In genomic region chr11:61042593-61042992, GRCm38 (mm10) we compare ENCODE assay signal across 8 mouse cellular contexts. TPM values are rescaled to one million over a fixed set of nuclear protein-coding genes. Genes with fewer than 3 reads are reported as not detected.
A peak's percentile ranks its signal among the peaks of the same experiment; 100 is the strongest.
DNase-seq lines count a peak whose midpoint lies in the region; ATAC-seq and TF ChIP-seq lines count a peak whose summit lies in the region.
"Had no signal": no experiment of that assay in that cellular context is flagged by ENCODE, and none has a peak within 500 bp of the region (broad histone marks: within the 10 kb centered on the region; RNA-seq: fewer than 3 reads in every experiment).

No protein-coding gene starts in this region.

- peak overlapping the region; percentile 13; the same call in 1 of the 2 replicates for H3K4me2 ChIP-seq in heart, embryonic 16.5 days (ENCODE audit: low read depth, low read length)
- H3K4me2 ChIP-seq in intestine, embryonic 15.5 days (replicated peaks): peak overlapping the region; percentile 30
- H3K4me2 ChIP-seq in midbrain, embryonic 15.5 days: no peak overlapping the region

- no peak for DNase-seq in heart, adult 8-10 months (ENCODE audit: low spot score)
- DNase-seq in brain, embryonic 14.5 days (ENCODE audit: low read depth): peak; percentile 44
- DNase-seq in adrenal gland, adult 18-20 months (ENCODE audit: low spot score in 2 of 2): no peak
- DNase-seq in spleen, adult 18-20 months: no peak
- DNase-seq: kidney, adult 9 months had no signal

- H3K4me3 ChIP-seq in heart, embryonic 16.5 days (ENCODE audit: low read length): no peak overlapping the region
- no peak overlapping the region for H3K4me3 ChIP-seq in intestine, embryonic 15.5 days (replicated peaks)
- H3K4me3 ChIP-seq in midbrain, embryonic 15.5 days: no peak overlapping the region

- no peaks in the 10 kb centered on the region for H3K36me3 ChIP-seq in heart, embryonic 16.5 days (ENCODE audit: control insufficient read depth, insufficient read depth)
- no peaks in the 10 kb centered on the region for H3K36me3 ChIP-seq in intestine, embryonic 15.5 days
- H3K36me3 ChIP-seq in midbrain, embryonic 15.5 days (replicated peaks): no peaks in the 10 kb centered on the region

- 6% methylated on average over 8 of the region's 8 CpGs for WGBS in heart, embryonic 16.5 days
- WGBS in intestine, embryonic 15.5 days: 5% methylated on average over 8 of the region's 8 CpGs
- 29% methylated on average over 8 of the region's 8 CpGs for WGBS in midbrain, embryonic 15.5 days

- peak; percentile 37; the same call in 1 of the 2 replicates for ATAC-seq in heart, embryonic 16.5 days (replicated peaks; ENCODE audit: extremely low read depth, insufficient read depth, low FRiP score)
- ATAC-seq in intestine, embryonic 15.5 days: peak; percentile 70
- ATAC-seq in midbrain, embryonic 15.5 days (replicated peaks): no peak

- H3K9ac ChIP-seq in heart, embryonic 16.5 days (ENCODE audit: low read length): no peak overlapping the region
- peak overlapping the region; percentile 1; the same call in 1 of the 2 replicates for H3K9ac ChIP-seq in intestine, embryonic 15.5 days
- no peak overlapping the region; the same call in 1 of the 2 replicates for H3K9ac ChIP-seq in midbrain, embryonic 15.5 days

- no peak for TF ChIP-seq CTCF in brain, embryonic 14.5 days (IDR thresholded peaks at IDR 0.05; ENCODE audit: borderline replicate concordance, extremely low read depth, insufficient read depth, insufficient read length)

- H3K27me3 ChIP-seq in heart, embryonic 16.5 days (ENCODE audit: control insufficient read depth, insufficient read depth, low read length): no peaks in the 10 kb centered on the region
- no peaks in the 10 kb centered on the region for H3K27me3 ChIP-seq in intestine, embryonic 15.5 days (replicated peaks)
- no peaks in the 10 kb centered on the region for H3K27me3 ChIP-seq in midbrain, embryonic 15.5 days (replicated peaks)

- H3K27ac ChIP-seq in heart, embryonic 16.5 days (ENCODE audit: low read length): no peak overlapping the region
- no peak overlapping the region for H3K27ac ChIP-seq in intestine, embryonic 15.5 days
- H3K27ac ChIP-seq in midbrain, embryonic 15.5 days: peak overlapping the region; percentile 49; the same call in 1 of the 2 replicates

- no peak for TF ChIP-seq POLR2A in brain, embryonic 14.5 days (IDR thresholded peaks at IDR 0.05; ENCODE audit: borderline replicate concordance, extremely low read depth, insufficient read depth, insufficient read length, poor library complexity, severe bottlenecking)

- H3K9me3 ChIP-seq in heart, embryonic 16.5 days (replicated peaks; ENCODE audit: control insufficient read depth, low read length): no peaks in the 10 kb centered on the region
- no peaks in the 10 kb centered on the region for H3K9me3 ChIP-seq in intestine, embryonic 15.5 days
- H3K9me3 ChIP-seq in midbrain, embryonic 15.5 days: no peaks in the 10 kb centered on the region

- peaks cover 20% of the 10 kb centered on the region for H3K4me1 ChIP-seq in heart, embryonic 16.5 days (ENCODE audit: control insufficient read depth, insufficient read depth, low read length)
- H3K4me1 ChIP-seq in intestine, embryonic 15.5 days (replicated peaks): peaks cover 11% of the 10 kb centered on the region
- H3K4me1 ChIP-seq in midbrain, embryonic 15.5 days: peaks cover 14% of the 10 kb centered on the region

RNA-seq across cellular contexts. Expression of gene Kcnj12, which starts 20.2 kb away (rescaled TPM):
- 5.7 and 5.9 TPM in 2 replicates for polyA plus RNA-seq in heart, embryonic 16.5 days (2015; fragmentation: Nextera tagmentation; extraction: Ambion mirVana)
- 10 to 100 TPM; 23.1 to 32.7 (median 25.0) TPM for total RNA-seq in heart, adult 8-10 months (2022)
- 4.4 and 7.3 TPM in 2 replicates for polyA plus RNA-seq in brain, embryonic 14.5 days (2012; rRNA removed)
- 1.6 and 1.9 TPM in 2 replicates for polyA plus RNA-seq in intestine, embryonic 15.5 days (2015; fragmentation: Nextera tagmentation; extraction: Ambion mirVana)
- polyA plus RNA-seq in midbrain, embryonic 15.5 days (2015; fragmentation: Nextera tagmentation; extraction: Ambion mirVana): 4.6 and 4.7 TPM in 2 replicates
- 1 to 10 TPM; 2.1 to 2.8 TPM for total RNA-seq in adrenal gland, adult 18-20 months (2021)
